Mouse (Mus musculus): ENCODE measurements around the gene Kdelc1.

Gene Kdelc1

GRCm38 (mm10) chr1:44061836-44062235 lies 56.8 kb downstream of the Kdelc1 start, which contains the start of gene Gm8251:
Gene Gm8251, minus strand, starts transcription at chr1:44061936.
- no peak for DNase-seq

GRCm38 (mm10) chr1:44057805-44058204 lies 60.8 kb downstream of the Kdelc1 start:
- DNase-seq, result no peak
